Mouse (Mus musculus): ENCODE measurements around the gene Zdhhc18. TPM values are rescaled to one million over a fixed set of nuclear protein-coding genes. Genes with fewer than 3 reads are reported as not detected.

The Zdhhc18 gene
- total RNA-seq, 2 experiments from 2014 or later: 37.6 to 40.6 TPM

GRCm38 (mm10) chr4:133633332-133634042, 16.5 kb downstream of the Zdhhc18 start:
- intact Hi-C loops (cut with DNase I): no loop called here
- peak; percentile 85 to 90 for DNase-seq (ENCODE audit: low spot score in 2 of 2)

- intact Hi-C loops (cut with DNase I): no loop called here
These were observed 17.2 kb downstream of the Zdhhc18 start for GRCm38 (mm10) chr4:133632483-133633327.

GRCm38 (mm10) chr4:133631769-133632411, 18.1 kb downstream of the Zdhhc18 start:
- intact Hi-C loops (cut with DNase I): no loop called here
- DNase-seq (ENCODE audit: low spot score in 2 of 2): no peak

More at GRCm38 (mm10) chr4:133632483-133633327, 17.2 kb downstream of the Zdhhc18 start:
- DNase-seq (ENCODE audit: low spot score in 2 of 2): peak; percentile 50 to 59

- DNase-seq (ENCODE audit: low spot score in 2 of 2): no peak
- intact Hi-C loops (cut with DNase I): no loop called here
These were observed 18.7 kb downstream of the Zdhhc18 start for GRCm38 (mm10) chr4:133631071-133631768.

GRCm38 (mm10) chr4:133630326-133630920, 19.5 kb downstream of the Zdhhc18 start:
- intact Hi-C loops (cut with DNase I): no loop called here
- DNase-seq (ENCODE audit: low spot score in 2 of 2): no peak

GRCm38 (mm10) chr4:133629191-133629590, 20.8 kb downstream of the Zdhhc18 start:
- intact Hi-C loops (cut with DNase I): no loop called here
- no peak for DNase-seq (ENCODE audit: low spot score in 2 of 2)

GRCm38 (mm10) chr4:133628517-133628916, 21.4 kb downstream of the Zdhhc18 start:
- intact Hi-C loops (cut with DNase I): no loop called here
- DNase-seq (ENCODE audit: low spot score in 2 of 2): no peak

GRCm38 (mm10) chr4:133627039-133627438, 22.9 kb downstream of the Zdhhc18 start:
- DNase-seq (ENCODE audit: low spot score in 2 of 2): no peak
- intact Hi-C loops (cut with DNase I): no loop called here

GRCm38 (mm10) chr4:133626621-133627020, 23.3 kb downstream of the Zdhhc18 start:
- no peak for DNase-seq (ENCODE audit: low spot score in 2 of 2)
- intact Hi-C loops (cut with DNase I): no loop called here

DNA sequence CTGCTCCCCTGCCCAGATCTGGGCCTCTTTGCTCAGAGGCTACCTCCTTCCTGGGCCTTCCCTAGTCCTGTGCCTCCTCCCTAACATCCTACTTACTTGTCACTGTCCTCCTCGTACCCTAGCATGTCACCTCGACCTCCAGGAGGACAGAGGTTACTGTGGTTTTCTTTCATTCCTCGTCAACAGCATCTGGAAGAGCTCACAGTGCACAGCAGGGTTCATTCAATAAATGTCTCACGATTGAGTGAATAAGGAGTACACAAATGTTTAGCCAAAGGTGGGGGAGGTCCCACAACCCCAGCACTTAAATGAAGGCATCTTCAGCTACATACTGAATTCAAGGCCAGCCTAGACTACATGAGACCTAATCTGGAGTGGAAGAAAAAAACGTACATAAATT, 23.7 kb downstream of the Zdhhc18 start:
- intact Hi-C loops (cut with DNase I): no loop called here
- no peak for DNase-seq (ENCODE audit: low spot score in 2 of 2)

DNA sequence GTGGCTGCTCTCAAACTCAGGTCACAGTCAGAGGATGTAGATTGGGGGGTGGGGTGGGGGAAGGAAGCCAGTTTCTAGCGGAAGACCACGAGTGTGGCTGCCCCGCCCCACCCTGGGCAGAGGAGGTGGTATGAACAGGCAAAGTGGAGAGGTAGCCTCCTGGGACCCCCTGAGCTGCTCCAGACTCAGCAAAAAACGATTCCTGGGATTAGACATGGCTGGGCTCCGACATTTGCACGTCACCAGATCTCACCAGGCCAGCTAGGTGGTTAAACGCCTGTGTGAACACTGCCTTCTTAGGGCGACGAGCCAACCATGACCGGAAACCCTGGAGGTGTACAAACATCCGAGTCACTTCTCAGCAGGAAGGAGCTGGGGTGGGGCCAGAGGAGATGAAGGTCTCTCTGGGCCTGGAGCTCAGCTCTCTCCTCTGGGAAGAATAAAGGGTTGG, 24.3 kb downstream of the Zdhhc18 start:
- DNase-seq (ENCODE audit: low spot score in 2 of 2): no peak
- intact Hi-C loops (cut with DNase I): no loop called here

DNA sequence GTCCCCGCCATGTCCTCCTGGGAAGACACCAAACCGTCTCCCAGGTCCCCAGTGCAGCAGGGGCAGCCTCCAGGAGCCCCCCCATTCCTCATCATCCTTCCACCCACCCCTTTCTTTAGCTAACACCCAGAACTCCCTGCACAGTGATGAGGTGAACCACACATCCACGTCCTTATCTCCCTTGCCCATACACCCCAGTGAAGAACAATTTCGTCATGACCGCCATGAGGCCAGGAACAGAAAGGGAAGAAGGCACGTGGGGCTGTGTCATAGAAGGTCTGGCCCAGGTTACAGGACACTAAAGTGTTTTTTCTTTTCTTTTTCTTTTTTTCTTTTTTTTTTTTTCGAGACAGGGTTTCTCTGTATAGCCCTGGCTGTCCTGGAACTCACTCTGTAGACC, 25.1 kb downstream of the Zdhhc18 start:
- intact Hi-C loops (cut with DNase I): no loop called here

GRCm38 (mm10) chr4:133622161-133622695, 27.7 kb downstream of the Zdhhc18 start:
- no peak for DNase-seq (ENCODE audit: low spot score in 2 of 2)
- intact Hi-C loops (cut with DNase I): no loop called here

More for the DNA sequence above, 25.1 kb downstream of the Zdhhc18 start:
- no peak for DNase-seq (ENCODE audit: low spot score in 2 of 2)

DNA sequence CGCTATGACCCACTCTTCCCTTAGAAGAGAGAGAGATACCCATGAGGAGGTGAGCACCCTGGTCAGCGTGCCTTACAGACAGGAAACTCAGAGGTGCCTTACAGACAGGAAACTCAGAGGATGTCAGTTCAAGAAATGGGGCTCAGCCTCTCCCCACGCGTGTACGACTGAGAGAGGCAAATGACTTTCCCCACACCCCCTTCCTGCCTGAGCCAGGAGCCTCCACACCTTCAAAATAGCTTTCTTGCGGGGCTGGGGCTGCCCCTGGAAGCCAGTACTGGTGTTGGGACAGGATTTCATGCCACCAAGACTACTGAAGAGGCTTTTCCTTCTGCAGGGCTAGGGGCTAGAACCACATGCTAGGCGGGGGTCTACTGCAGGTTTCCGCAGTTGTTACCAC, 29.3 kb downstream of the Zdhhc18 start:
- DNase-seq (ENCODE audit: low spot score in 2 of 2): no peak
- intact Hi-C loops (cut with DNase I): no loop called here

- intact Hi-C loops (cut with DNase I): no loop called here
- DNase-seq (ENCODE audit: low spot score in 2 of 2): no peak
These were observed 30.3 kb downstream of the Zdhhc18 start for GRCm38 (mm10) chr4:133619473-133620136.

- intact Hi-C loops (cut with DNase I): no loop called here
- DNase-seq (ENCODE audit: low spot score in 2 of 2): no peak
These were observed 32.0 kb downstream of the Zdhhc18 start for GRCm38 (mm10) chr4:133617936-133618335.

DNA sequence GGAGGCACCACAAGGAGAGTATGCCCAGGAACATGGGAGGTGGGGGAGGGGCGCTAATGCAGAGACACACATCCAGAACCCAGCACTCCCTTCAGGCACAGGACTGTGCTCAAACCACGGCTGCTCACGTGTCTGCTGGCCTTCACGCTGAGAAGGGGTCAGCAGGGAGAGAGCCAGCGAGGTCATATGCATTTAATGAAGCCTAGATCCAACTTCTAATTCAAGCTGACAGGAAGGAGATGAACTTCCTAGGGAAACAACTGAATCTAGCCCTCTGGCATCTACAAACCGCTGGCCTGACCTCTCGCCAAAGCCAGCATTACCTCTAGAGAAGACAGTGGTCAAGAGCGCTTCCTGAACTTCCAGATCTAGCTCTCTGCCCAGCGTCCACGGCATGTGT, 34.5 kb downstream of the Zdhhc18 start:
- no peak for DNase-seq (ENCODE audit: low spot score in 2 of 2)
- intact Hi-C loops (cut with DNase I): no loop called here

- peak; percentile 73 to 76 for DNase-seq (ENCODE audit: low spot score in 2 of 2)
- intact Hi-C loops (cut with DNase I): no loop called here
These were observed 35.6 kb downstream of the Zdhhc18 start for GRCm38 (mm10) chr4:133614274-133614761.

Measured in left cerebral cortex, postnatal 36 days (tissue).